Mouse (Mus musculus): ENCODE data around the gene Ppp4r4. TPM values are rescaled to one million over a fixed set of nuclear protein-coding genes. Genes with fewer than 3 reads are reported as not detected.

The Ppp4r4 gene
- polyA plus RNA-seq, 1 experiment from 2014 or later, result 3.5 TPM

- Histone ChIP-seq H3K9ac (ENCODE audit: low read length) (no peak overlapping the region), H3K27me3 (ENCODE audit: control insufficient read depth, insufficient read depth, low read length) (no peaks in the 10 kb centered on the region), H3K4me1 (ENCODE audit: control insufficient read depth, insufficient read depth, low read length) (no peaks in the 10 kb centered on the region), H3K27ac (ENCODE audit: low read depth, low read length) (no peak overlapping the region), H3K4me3 (ENCODE audit: low read depth, low read length) (no peak overlapping the region), H3K9me3 (ENCODE audit: control insufficient read depth, low read length) (no peaks in the 10 kb centered on the region), H3K4me2 (no peak overlapping the region), H3K36me3 (ENCODE audit: control insufficient read depth, insufficient read depth, low read length) (no peaks in the 10 kb centered on the region)
- ATAC-seq (ENCODE audit: low FRiP score) (no peak), DNase-seq (ENCODE audit: low spot score, missing footprints) (no peak)
- 71% methylated on average over 5 of the region's 5 CpGs for WGBS
Observed at GRCm38 (mm10) chr12:103498768-103499167, 33.3 kb upstream of the Ppp4r4 start.

GRCm38 (mm10) chr12:103499261-103499660 is 32.8 kb upstream of the Ppp4r4 start:
- no peak overlapping the region for H3K4me2 ChIP-seq
- H3K9ac ChIP-seq (ENCODE audit: low read length), result no peak overlapping the region
- ATAC-seq (ENCODE audit: low FRiP score) (no peak), DNase-seq (ENCODE audit: low spot score, missing footprints) (no peak)
- H3K4me3 ChIP-seq (ENCODE audit: low read depth, low read length), result no peak overlapping the region
- H3K27me3 ChIP-seq (ENCODE audit: control insufficient read depth, insufficient read depth, low read length), result no peaks in the 10 kb centered on the region
- no peak overlapping the region for H3K27ac ChIP-seq (ENCODE audit: low read depth, low read length)
- no peaks in the 10 kb centered on the region for H3K4me1 ChIP-seq (ENCODE audit: control insufficient read depth, insufficient read depth, low read length)
- no peaks in the 10 kb centered on the region for H3K9me3 ChIP-seq (ENCODE audit: control insufficient read depth, low read length)
- WGBS, result 83% methylated on average over 2 of the region's 2 CpGs
- H3K36me3 ChIP-seq (ENCODE audit: control insufficient read depth, insufficient read depth, low read length), result no peaks in the 10 kb centered on the region

- H3K4me3 ChIP-seq (ENCODE audit: low read depth, low read length), result no peak overlapping the region
- 83% methylated on average over 3 of the region's 3 CpGs for WGBS
- no peaks in the 10 kb centered on the region for H3K36me3 ChIP-seq (ENCODE audit: control insufficient read depth, insufficient read depth, low read length)
- no peak for DNase-seq (ENCODE audit: low spot score, missing footprints)
- no peak overlapping the region for H3K4me2 ChIP-seq
- no peak for ATAC-seq (ENCODE audit: low FRiP score)
- H3K9me3 ChIP-seq (ENCODE audit: control insufficient read depth, low read length), result no peaks in the 10 kb centered on the region
- H3K27ac ChIP-seq (ENCODE audit: low read depth, low read length), result no peak overlapping the region
- H3K4me1 ChIP-seq (ENCODE audit: control insufficient read depth, insufficient read depth, low read length), result no peaks in the 10 kb centered on the region
- no peaks in the 10 kb centered on the region for H3K27me3 ChIP-seq (ENCODE audit: control insufficient read depth, insufficient read depth, low read length)
- no peak overlapping the region for H3K9ac ChIP-seq (ENCODE audit: low read length)
Observed at GRCm38 (mm10) chr12:103503300-103503699, 28.8 kb upstream of the Ppp4r4 start.

- ATAC-seq (ENCODE audit: low FRiP score) (no peak), DNase-seq (ENCODE audit: low spot score, missing footprints) (no peak)
- Histone ChIP-seq H3K9ac (ENCODE audit: low read length) (no peak overlapping the region), H3K4me1 (ENCODE audit: control insufficient read depth, insufficient read depth, low read length) (no peaks in the 10 kb centered on the region), H3K4me2 (no peak overlapping the region), H3K4me3 (ENCODE audit: low read depth, low read length) (no peak overlapping the region), H3K27ac (ENCODE audit: low read depth, low read length) (no peak overlapping the region), H3K36me3 (ENCODE audit: control insufficient read depth, insufficient read depth, low read length) (no peaks in the 10 kb centered on the region), H3K27me3 (ENCODE audit: control insufficient read depth, insufficient read depth, low read length) (no peaks in the 10 kb centered on the region), H3K9me3 (ENCODE audit: control insufficient read depth, low read length) (no peaks in the 10 kb centered on the region)
- WGBS, result 86% methylated on average over 3 of the region's 3 CpGs
Observed at GRCm38 (mm10) chr12:103504402-103504801, 27.7 kb upstream of the Ppp4r4 start.

GRCm38 (mm10) chr12:103508346-103508745 is 23.7 kb upstream of the Ppp4r4 start:
- Histone ChIP-seq H3K27me3 (ENCODE audit: control insufficient read depth, insufficient read depth, low read length) (no peaks in the 10 kb centered on the region), H3K4me2 (no peak overlapping the region), H3K36me3 (ENCODE audit: control insufficient read depth, insufficient read depth, low read length) (no peaks in the 10 kb centered on the region), H3K27ac (ENCODE audit: low read depth, low read length) (no peak overlapping the region), H3K4me3 (ENCODE audit: low read depth, low read length) (no peak overlapping the region), H3K9me3 (ENCODE audit: control insufficient read depth, low read length) (no peaks in the 10 kb centered on the region), H3K4me1 (ENCODE audit: control insufficient read depth, insufficient read depth, low read length) (no peaks in the 10 kb centered on the region), H3K9ac (ENCODE audit: low read length) (no peak overlapping the region)
- no peak for ATAC-seq (ENCODE audit: low FRiP score)
- 74% methylated on average over 4 of the region's 4 CpGs for WGBS
- DNase-seq (ENCODE audit: low spot score, missing footprints), result no peak

GRCm38 (mm10) chr12:103509893-103510292 is 22.2 kb upstream of the Ppp4r4 start:
- Histone ChIP-seq H3K36me3 (ENCODE audit: control insufficient read depth, insufficient read depth, low read length) (no peaks in the 10 kb centered on the region), H3K4me3 (ENCODE audit: low read depth, low read length) (no peak overlapping the region), H3K27ac (ENCODE audit: low read depth, low read length) (no peak overlapping the region), H3K4me2 (no peak overlapping the region), H3K27me3 (ENCODE audit: control insufficient read depth, insufficient read depth, low read length) (no peaks in the 10 kb centered on the region), H3K9ac (ENCODE audit: low read length) (no peak overlapping the region), H3K9me3 (ENCODE audit: control insufficient read depth, low read length) (no peaks in the 10 kb centered on the region), H3K4me1 (ENCODE audit: control insufficient read depth, insufficient read depth, low read length) (peaks cover 4% of the 10 kb centered on the region; the same call in 1 of the 2 replicates)
- no peak for ATAC-seq (ENCODE audit: low FRiP score)
- DNase-seq (ENCODE audit: low spot score, missing footprints), result no peak
- 91% methylated on average over 8 of the region's 8 CpGs for WGBS

- H3K4me2 ChIP-seq, result no peak overlapping the region
- H3K9ac ChIP-seq (ENCODE audit: low read length), result no peak overlapping the region
- WGBS, result 67% methylated on average over 2 of the region's 2 CpGs
- no peak for ATAC-seq (ENCODE audit: low FRiP score)
- no peaks in the 10 kb centered on the region for H3K27me3 ChIP-seq (ENCODE audit: control insufficient read depth, insufficient read depth, low read length)
- no peak overlapping the region for H3K4me3 ChIP-seq (ENCODE audit: low read depth, low read length)
- DNase-seq (ENCODE audit: low spot score, missing footprints), result no peak
- no peaks in the 10 kb centered on the region for H3K36me3 ChIP-seq (ENCODE audit: control insufficient read depth, insufficient read depth, low read length)
- peaks cover 4% of the 10 kb centered on the region; the same call in 1 of the 2 replicates for H3K4me1 ChIP-seq (ENCODE audit: control insufficient read depth, insufficient read depth, low read length)
- H3K9me3 ChIP-seq (ENCODE audit: control insufficient read depth, low read length), result no peaks in the 10 kb centered on the region
- no peak overlapping the region for H3K27ac ChIP-seq (ENCODE audit: low read depth, low read length)
Observed at GRCm38 (mm10) chr12:103511586-103511985, 20.5 kb upstream of the Ppp4r4 start.

DNA sequence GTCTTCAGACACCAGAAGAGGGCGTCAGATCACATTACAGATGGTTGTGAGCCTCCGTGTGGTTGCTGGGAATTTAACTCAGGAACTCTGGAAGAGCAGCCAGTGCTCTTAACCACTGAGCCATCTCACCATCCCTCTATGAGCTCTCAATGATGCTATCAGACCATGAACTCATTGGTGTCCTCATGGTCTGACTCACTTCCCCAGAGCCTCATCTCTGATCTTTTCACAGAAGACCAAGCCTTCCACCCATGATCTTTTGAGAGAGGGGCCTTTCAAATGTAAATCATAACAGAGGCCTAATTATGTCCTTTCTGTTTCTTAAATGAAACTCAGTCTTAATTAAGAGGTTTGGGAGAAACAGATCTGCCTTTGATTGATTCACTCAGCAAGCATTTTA is 19.0 kb upstream of the Ppp4r4 start:
- H3K4me2 ChIP-seq, result no peak overlapping the region
- no peaks in the 10 kb centered on the region for H3K36me3 ChIP-seq (ENCODE audit: control insufficient read depth, insufficient read depth, low read length)
- no peak for DNase-seq (ENCODE audit: low spot score, missing footprints)
- ATAC-seq (ENCODE audit: low FRiP score), result no peak
- no peaks in the 10 kb centered on the region for H3K27me3 ChIP-seq (ENCODE audit: control insufficient read depth, insufficient read depth, low read length)
- no peak overlapping the region for H3K27ac ChIP-seq (ENCODE audit: low read depth, low read length)
- H3K9me3 ChIP-seq (ENCODE audit: control insufficient read depth, low read length), result no peaks in the 10 kb centered on the region
- H3K4me3 ChIP-seq (ENCODE audit: low read depth, low read length), result no peak overlapping the region
- peaks cover 4% of the 10 kb centered on the region; the same call in 1 of the 2 replicates for H3K4me1 ChIP-seq (ENCODE audit: control insufficient read depth, insufficient read depth, low read length)
- 72% methylated on average over 2 of the region's 2 CpGs for WGBS
- no peak overlapping the region for H3K9ac ChIP-seq (ENCODE audit: low read length)

DNA sequence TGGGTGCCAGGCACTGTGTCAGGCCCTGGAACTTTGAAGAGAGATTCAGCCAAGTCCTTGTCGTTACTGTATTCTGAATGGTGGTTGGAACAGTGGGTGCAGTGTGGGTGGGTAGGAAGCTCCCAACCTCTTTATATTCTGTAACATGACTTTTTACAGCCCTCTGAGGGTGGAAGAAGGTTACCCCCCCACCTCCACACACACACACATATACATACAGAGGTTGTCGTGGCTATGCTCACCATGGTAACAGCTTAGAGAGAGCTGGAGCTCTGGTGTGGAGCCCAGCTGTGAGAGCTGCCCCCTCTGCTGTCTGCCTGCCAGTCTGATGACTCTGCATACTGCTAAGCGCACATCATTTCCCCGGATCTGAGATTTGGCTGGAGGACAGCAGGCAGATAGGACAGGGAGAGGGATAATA is 18.6 kb upstream of the Ppp4r4 start:
- peak; percentile 82 for ATAC-seq (ENCODE audit: low FRiP score)
- 39% methylated on average over 4 of the region's 4 CpGs for WGBS
- no peaks in the 10 kb centered on the region for H3K9me3 ChIP-seq (ENCODE audit: control insufficient read depth, low read length)
- H3K4me1 ChIP-seq (ENCODE audit: control insufficient read depth, insufficient read depth, low read length), result peaks cover 4% of the 10 kb centered on the region; the same call in 1 of the 2 replicates
- no peak for DNase-seq (ENCODE audit: low spot score, missing footprints)
- H3K4me3 ChIP-seq (ENCODE audit: low read depth, low read length), result no peak overlapping the region
- H3K36me3 ChIP-seq (ENCODE audit: control insufficient read depth, insufficient read depth, low read length), result no peaks in the 10 kb centered on the region
- no peak overlapping the region for H3K9ac ChIP-seq (ENCODE audit: low read length)
- H3K27ac ChIP-seq (ENCODE audit: low read depth, low read length), result no peak overlapping the region
- H3K4me2 ChIP-seq, result no peak overlapping the region
- H3K27me3 ChIP-seq (ENCODE audit: control insufficient read depth, insufficient read depth, low read length), result no peaks in the 10 kb centered on the region

DNA sequence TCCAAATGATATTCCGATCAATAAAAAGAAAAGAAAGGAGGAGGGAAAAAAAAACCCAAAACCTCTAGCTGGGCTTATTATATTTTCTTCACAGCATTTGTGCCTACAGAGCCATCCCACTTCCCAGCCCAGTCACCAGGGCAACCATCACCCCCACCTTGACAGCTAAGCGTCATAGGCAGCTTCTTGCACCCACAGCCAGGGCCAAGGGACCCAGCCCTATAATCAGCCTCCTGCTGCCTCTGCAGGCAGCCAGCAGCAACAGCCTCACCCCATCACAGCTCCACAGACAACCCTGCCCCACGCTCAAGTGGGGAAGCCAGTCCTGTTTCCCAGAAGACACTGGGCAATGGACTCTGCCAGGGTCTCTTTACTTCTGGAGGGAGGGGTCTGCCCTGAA is 17.7 kb upstream of the Ppp4r4 start:
- DNase-seq (ENCODE audit: low spot score, missing footprints) (no peak), ATAC-seq (ENCODE audit: low FRiP score) (peak; percentile 14; the same call in 1 of the 2 replicates)
- H3K4me1 ChIP-seq (ENCODE audit: control insufficient read depth, insufficient read depth, low read length), result peaks cover 4% of the 10 kb centered on the region; the same call in 1 of the 2 replicates
- no peak overlapping the region for H3K4me3 ChIP-seq (ENCODE audit: low read depth, low read length)
- H3K36me3 ChIP-seq (ENCODE audit: control insufficient read depth, insufficient read depth, low read length), result no peaks in the 10 kb centered on the region
- 80% methylated on average over 3 of the region's 3 CpGs for WGBS
- no peaks in the 10 kb centered on the region for H3K27me3 ChIP-seq (ENCODE audit: control insufficient read depth, insufficient read depth, low read length)
- no peaks in the 10 kb centered on the region for H3K9me3 ChIP-seq (ENCODE audit: control insufficient read depth, low read length)
- H3K27ac ChIP-seq (ENCODE audit: low read depth, low read length), result no peak overlapping the region
- H3K4me2 ChIP-seq, result no peak overlapping the region
- no peak overlapping the region for H3K9ac ChIP-seq (ENCODE audit: low read length)

Measured in midbrain, embryonic 11.5 days (tissue).